Mouse (Mus musculus) kidney, postnatal 36 days (tissue): ENCODE results near the gene Gjb2.

ENCODE experiments used
- DNase-seq, 2 experiments: peaks; one replicate each; pipeline ENCODE4 v3.0.0; 2021 to 2022; ENCODE audit warnings: mixed read lengths in 2 of 2

Gjb2 gene

DNA sequence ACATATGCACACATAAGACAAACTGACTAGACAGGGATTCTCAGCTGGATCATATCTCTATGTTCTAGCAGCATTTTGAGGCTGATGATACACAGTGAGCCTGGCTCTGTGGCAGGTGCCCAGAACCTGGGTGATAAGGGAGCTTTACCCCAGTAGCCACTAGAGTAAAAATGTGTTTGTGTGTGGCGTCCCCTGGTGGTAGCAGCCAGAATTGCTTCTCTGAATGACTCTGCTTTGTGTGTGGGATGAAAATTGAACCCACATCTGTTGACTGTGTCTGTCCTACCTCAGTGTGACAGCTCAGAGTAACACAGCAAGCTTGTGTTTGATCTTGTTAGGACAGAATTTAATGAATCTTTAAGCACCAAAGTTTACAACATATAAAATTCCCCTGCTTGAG lies 44.5 kb downstream of the Gjb2 start:
- peak; percentile 57 to 83 for DNase-seq

DNA sequence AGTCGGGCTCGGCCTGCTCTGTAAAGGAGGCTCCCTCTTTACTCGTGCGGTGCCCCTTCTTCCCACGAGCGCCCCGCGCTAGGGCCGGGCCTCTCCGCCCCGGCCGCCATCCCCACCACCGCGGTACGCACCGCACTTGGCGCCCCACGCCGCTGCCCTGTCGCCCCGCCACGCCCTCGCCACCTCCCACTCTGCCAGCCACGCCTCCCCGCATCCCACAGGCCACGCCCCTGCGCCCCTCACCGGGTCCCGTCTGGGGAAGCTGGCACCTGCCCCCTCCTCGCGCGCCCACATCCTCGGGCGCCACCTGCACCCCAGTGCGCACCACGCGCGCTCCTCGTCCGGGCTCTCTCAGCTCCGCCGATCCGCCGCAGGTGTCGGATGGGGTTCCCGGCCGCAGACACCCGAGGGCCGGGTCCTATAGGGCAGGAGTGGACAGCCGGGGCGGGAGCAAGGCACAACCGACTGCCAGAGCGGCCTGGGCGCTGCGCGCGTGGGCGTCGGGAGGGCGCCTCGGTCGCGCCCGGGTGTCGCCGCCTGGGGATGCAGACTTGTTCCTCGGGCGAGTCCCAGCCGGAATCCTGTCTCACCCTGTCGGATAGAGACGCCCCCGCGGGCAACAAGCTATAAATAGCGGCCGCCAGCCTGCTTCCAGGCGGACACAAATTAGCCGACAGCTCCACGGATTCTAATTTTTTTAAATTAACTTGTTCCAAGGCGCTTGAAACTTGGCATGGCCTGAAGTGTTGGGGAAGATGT lies 46.8 kb downstream of the Gjb2 start, which contains the start of gene Gja3:
Gene Gja3, minus strand, starts transcription at position 538 of the 759 bp plus-strand sequence.
- DNase-seq = peak; percentile 7 to 30

GRCm38 (mm10) chr14:57057204-57057562 lies 47.3 kb downstream of the Gjb2 start:
- no peak for DNase-seq

DNA sequence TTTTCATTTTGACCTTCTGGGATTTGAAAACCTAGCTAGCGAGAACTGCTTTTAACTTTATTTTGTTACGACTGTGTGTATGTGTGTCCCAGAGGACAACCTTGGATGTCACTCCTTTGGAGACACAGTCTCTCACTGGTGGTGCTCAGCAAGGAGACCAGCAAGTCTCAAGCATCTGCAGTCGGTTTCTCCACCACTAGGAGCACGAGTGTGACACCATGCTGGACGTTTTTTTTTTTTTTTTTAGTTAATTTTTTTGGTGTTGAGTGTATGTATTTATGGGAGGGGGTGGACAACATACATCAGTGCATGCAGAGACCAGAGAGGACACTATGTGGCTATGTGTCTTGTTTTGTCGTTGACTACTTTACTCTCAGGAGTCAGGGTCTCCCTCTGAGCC lies 51.8 kb downstream of the Gjb2 start:
- DNase-seq = no peak
